Mouse (Mus musculus) kidney, postnatal 0 days (tissue): ENCODE data around the gene Dst. TPM values are rescaled to one million over a fixed set of nuclear protein-coding genes. Genes with fewer than 3 reads are reported as not detected.

Experiments used
- ATAC-seq: fragments of 200-750 bp; cut with Nextera tagmentation; replicated peaks from 2 replicates; pipeline ENCODE4 v1.8.0; 2017; ENCODE audit warnings: low read depth, moderate number of reproducible peaks, moderate TSS enrichment, moderate library complexity; ENCODE audit not compliant: low FRiP score
- DNase-seq: peaks from one replicate; pipeline ENCODE4 v3.0.0-alpha.2; 2016; ENCODE audit warnings: low spot score
- H3K27ac ChIP-seq: fragments of 300-500 bp; sonication (generic); 2 replicates; pipeline ENCODE4 v1.5.1; 2014; ENCODE audit warnings: mild to moderate bottlenecking
- H3K27me3 ChIP-seq: fragments of 300-500 bp; sonication (generic); 2 replicates; pipeline ENCODE4 v1.6.1; 2014; ENCODE audit warnings: low read length, mixed read lengths; ENCODE audit not compliant: insufficient read depth
- H3K36me3 ChIP-seq: fragments of 300-500 bp; sonication (generic); 2 replicates; pipeline ENCODE4 v1.6.1; 2014; ENCODE audit warnings: low read length, mixed read lengths; ENCODE audit not compliant: insufficient read depth
- H3K4me1 ChIP-seq: fragments of 300-500 bp; sonication (generic); replicated peaks from 2 replicates; pipeline ENCODE4 v1.6.1; 2014; ENCODE audit warnings: antibody characterized with exemption, low read length, mixed read lengths; ENCODE audit not compliant: insufficient read depth
- H3K4me2 ChIP-seq: fragments of 300-500 bp; sonication (generic); 2 replicates; pipeline ENCODE4 v1.6.1; 2014; ENCODE audit warnings: mild to moderate bottlenecking, low read length, moderate library complexity, mixed read lengths
- H3K4me3 ChIP-seq: fragments of 300-500 bp; sonication (generic); replicated peaks from 2 replicates; pipeline ENCODE4 v1.5.1; 2014; ENCODE audit warnings: low read depth, low read length
- H3K9ac ChIP-seq: fragments of 300-500 bp; sonication (generic); 2 replicates; pipeline ENCODE4 v1.6.1; 2014; ENCODE audit warnings: low read depth, low read length
- H3K9me3 ChIP-seq: fragments of 300-500 bp; sonication (generic); replicated peaks from 2 replicates; pipeline ENCODE4 v1.6.1; 2016; ENCODE audit warnings: low read length, inconsistent platforms, mixed read lengths
- CTCF ChIP-seq: IDR thresholded peaks from 2 replicates; pipeline ENCODE4 v1.5.1; 2016; ENCODE audit warnings: antibody characterized with exemption, low read depth, mild to moderate bottlenecking, moderate library complexity
- WGBS: fragments of 180-500 bp; shearing (Covaris S2); extraction: QIAGEN DNeasy Blood & Tissue Kit; methylation state at CpG from one replicate; pipeline ENCODE4 v1.1.7; 2014; 5-methylcytosine and 5-hydroxymethylcytosine counted together
- polyA plus RNA-seq: library from polyadenylated mRNA; unstranded; fragments of >200 nt; fragmentation: Nextera tagmentation; extraction: Ambion mirVana; gene quantifications from 2 replicates; pipeline ENCODE4 v1.2.1, GENCODE M21; 2015

Dst gene
- polyA plus RNA-seq, 1 experiment from 2014 or later: 22.4 TPM

- Histone ChIP-seq H3K4me1 (no peaks in the 10 kb centered on the region), H3K27me3 (no peaks in the 10 kb centered on the region), H3K27ac (no peak overlapping the region), H3K9ac (no peak overlapping the region), H3K36me3 (no peaks in the 10 kb centered on the region), H3K4me2 (no peak overlapping the region), H3K4me3 (no peak overlapping the region), H3K9me3 (no peaks in the 10 kb centered on the region)
- DNase-seq (no peak), ATAC-seq (no peak)
- TF ChIP-seq CTCF: no peak
- WGBS: 58% methylated on average over 1 of the region's 1 CpGs
These were observed 125.5 kb downstream of the Dst start for GRCm38 (mm10) chr1:34033478-34033877.

GRCm38 (mm10) chr1:34033958-34034357 lies 125.9 kb downstream of the Dst start:
- Histone ChIP-seq H3K4me1 (no peaks in the 10 kb centered on the region), H3K4me2 (no peak overlapping the region), H3K4me3 (no peak overlapping the region), H3K9me3 (no peaks in the 10 kb centered on the region), H3K9ac (no peak overlapping the region), H3K27me3 (no peaks in the 10 kb centered on the region), H3K36me3 (no peaks in the 10 kb centered on the region), H3K27ac (no peak overlapping the region)
- TF ChIP-seq CTCF: no peak
- DNase-seq (no peak), ATAC-seq (no peak)
- 81% methylated on average over 3 of the region's 3 CpGs for WGBS

DNA sequence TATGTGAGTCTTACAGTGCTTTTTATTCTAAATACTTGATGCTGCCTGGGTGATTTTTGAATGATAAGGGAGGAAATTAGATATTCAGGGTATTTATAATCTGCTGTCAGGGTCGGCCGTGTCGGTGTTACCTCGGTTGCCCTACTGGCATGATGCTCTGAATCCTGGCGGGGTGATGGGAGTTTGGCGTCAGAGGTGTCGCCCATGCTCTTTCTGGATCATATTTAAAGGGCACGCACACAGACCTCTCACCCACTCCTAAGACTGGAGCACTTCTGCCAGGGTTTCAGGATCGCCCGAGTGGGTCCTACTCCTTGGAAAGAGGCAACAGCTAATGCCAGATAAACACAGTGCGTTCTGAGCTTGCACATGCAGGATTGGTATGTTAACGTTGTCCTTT lies 128.1 kb downstream of the Dst start:
- Histone ChIP-seq H3K36me3 (no peaks in the 10 kb centered on the region), H3K4me3 (no peak overlapping the region), H3K27ac (no peak overlapping the region), H3K4me1 (peaks cover 5% of the 10 kb centered on the region; the same call in 1 of the 2 replicates), H3K9ac (no peak overlapping the region), H3K27me3 (no peaks in the 10 kb centered on the region), H3K9me3 (no peaks in the 10 kb centered on the region), H3K4me2 (no peak overlapping the region)
- 63% methylated on average over 12 of the region's 12 CpGs for WGBS
- TF ChIP-seq CTCF: no peak
- ATAC-seq: no peak
- no peak for DNase-seq

DNA sequence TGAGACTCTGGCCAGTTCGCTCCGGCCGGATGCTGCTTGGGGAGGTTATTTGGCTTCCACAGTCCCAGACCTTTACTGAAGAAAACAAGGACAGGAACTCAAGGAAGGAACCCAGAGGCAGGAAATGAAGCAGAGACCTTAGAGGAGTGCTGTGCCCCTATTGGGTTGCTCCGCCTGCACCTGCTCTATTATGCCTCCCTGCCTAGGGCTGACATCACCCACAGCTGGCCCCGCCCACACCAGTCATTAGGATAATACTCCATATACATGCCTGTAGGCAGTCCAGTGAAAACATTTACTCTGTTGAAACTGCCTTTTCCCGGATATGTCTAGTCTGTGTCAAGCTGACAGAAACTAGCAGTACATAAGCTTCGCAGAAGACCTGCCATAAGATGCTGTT lies 130.5 kb downstream of the Dst start:
- no peaks in the 10 kb centered on the region for H3K9me3 ChIP-seq
- no peak for DNase-seq
- H3K9ac ChIP-seq: no peak overlapping the region
- TF ChIP-seq CTCF: no peak
- peaks cover 8% of the 10 kb centered on the region; the same call in 1 of the 2 replicates for H3K4me1 ChIP-seq
- no peaks in the 10 kb centered on the region for H3K36me3 ChIP-seq
- no peak for ATAC-seq
- no peak overlapping the region for H3K27ac ChIP-seq
- H3K4me3 ChIP-seq: no peak overlapping the region
- H3K27me3 ChIP-seq: no peaks in the 10 kb centered on the region
- no peak overlapping the region for H3K4me2 ChIP-seq
- WGBS: 91% methylated on average over 7 of the region's 7 CpGs

DNA sequence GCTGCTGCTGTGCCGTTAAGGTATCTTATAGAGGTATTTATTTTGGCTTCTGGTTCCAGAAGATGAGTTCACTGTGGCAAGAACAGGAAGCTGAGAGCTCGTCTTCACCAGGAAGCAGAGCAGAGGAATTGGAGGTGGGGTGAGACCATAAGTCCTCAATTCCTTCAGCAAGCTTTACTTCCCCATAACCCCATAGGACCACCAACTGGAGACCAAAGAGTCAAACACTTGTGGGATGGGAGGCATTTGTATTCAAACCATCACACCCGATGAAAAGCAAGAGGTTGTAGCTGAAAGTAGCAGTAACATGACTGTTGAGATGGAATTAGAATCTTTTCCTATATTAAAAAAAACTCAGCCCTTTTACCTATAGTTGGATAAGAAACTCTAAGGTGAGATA lies 132.0 kb downstream of the Dst start:
- H3K36me3 ChIP-seq: no peaks in the 10 kb centered on the region
- no peaks in the 10 kb centered on the region for H3K9me3 ChIP-seq
- H3K9ac ChIP-seq: no peak overlapping the region
- DNase-seq: no peak
- no peak overlapping the region for H3K4me3 ChIP-seq
- 35% methylated on average over 3 of the region's 3 CpGs for WGBS
- H3K27ac ChIP-seq: no peak overlapping the region
- peaks cover 8% of the 10 kb centered on the region; the same call in 1 of the 2 replicates for H3K4me1 ChIP-seq
- no peak for ATAC-seq
- no peaks in the 10 kb centered on the region for H3K27me3 ChIP-seq
- no peak for TF ChIP-seq CTCF
- no peak overlapping the region for H3K4me2 ChIP-seq

DNA sequence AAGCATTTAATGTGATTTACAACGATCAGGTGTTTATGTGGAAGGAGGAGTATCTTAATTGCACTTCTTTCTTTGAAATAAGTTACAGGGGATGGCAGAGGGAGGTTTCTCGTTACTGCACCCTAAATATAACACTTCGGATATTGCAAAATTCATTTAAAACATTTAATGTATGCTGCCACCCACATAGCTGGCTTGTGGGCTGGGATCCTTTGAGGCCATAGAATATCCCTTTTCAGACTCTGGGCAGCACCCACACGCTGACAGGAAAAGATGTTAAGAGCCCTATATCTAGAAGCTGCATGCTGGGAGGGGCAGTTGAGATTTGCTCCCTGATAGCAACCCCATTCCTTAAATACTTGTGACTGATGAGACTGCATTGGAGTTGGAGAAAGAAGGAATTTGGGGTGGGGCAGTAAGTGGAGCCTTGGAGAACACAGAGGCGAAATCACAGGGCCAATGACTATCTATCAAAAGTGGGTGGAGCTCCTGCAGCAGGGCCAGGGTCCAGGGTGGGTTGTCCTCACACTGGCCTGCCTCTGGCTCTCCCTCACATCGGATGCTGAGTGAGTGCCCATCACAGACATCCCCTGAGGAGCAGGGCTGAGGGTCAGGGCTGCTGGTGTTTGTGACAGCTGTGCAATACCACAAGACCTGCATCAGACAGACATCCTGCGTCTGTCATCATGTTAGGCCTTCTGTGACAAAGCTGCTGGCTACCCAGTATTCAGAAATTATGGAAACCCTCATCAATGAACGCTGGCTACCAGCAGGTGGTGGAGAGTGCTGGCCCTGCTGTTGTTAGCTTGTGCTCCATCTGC lies 133.1 kb downstream of the Dst start:
- no peaks in the 10 kb centered on the region for H3K27me3 ChIP-seq
- ATAC-seq (0 out of 2 replicates have a peak, but pooled peaks have one; percentile 46), DNase-seq (peak; percentile 68)
- H3K27ac ChIP-seq: no peak overlapping the region
- no peak overlapping the region for H3K4me2 ChIP-seq
- peak; percentile 14; the same call in 1 of the 2 replicates for TF ChIP-seq CTCF
- 26% methylated on average over 8 of the region's 8 CpGs for WGBS
- H3K9me3 ChIP-seq: no peaks in the 10 kb centered on the region
- peaks cover 8% of the 10 kb centered on the region; the same call in 1 of the 2 replicates for H3K4me1 ChIP-seq
- no peaks in the 10 kb centered on the region for H3K36me3 ChIP-seq
- no peak overlapping the region for H3K9ac ChIP-seq
- H3K4me3 ChIP-seq: no peak overlapping the region

DNA sequence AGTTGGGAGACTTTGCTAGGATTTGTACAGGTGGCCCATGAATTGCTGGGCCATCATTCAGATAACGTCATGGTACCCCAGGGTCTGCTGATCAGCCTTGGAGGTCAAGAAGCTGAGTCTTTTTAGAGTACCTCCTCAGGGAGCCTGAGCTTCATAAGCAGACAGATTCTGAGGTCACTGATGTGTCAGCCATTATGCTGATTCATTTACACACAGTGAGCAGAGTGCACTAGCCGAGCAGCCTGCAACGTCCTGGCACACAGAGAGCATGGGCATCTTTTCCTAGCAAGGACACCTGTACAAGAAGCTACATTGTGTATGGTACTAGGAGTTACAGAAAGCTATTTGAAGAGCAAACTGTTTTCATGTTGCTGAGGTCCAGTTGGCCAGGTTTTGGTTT lies 134.3 kb downstream of the Dst start:
- WGBS: 62% methylated on average over 3 of the region's 3 CpGs
- H3K27me3 ChIP-seq: no peaks in the 10 kb centered on the region

More for the DNA sequence above, 134.3 kb downstream of the Dst start:
- ATAC-seq: no peak
- no peak for TF ChIP-seq CTCF
- no peaks in the 10 kb centered on the region for H3K36me3 ChIP-seq
- no peaks in the 10 kb centered on the region for H3K9me3 ChIP-seq
- no peak overlapping the region for H3K4me2 ChIP-seq
- no peak overlapping the region for H3K9ac ChIP-seq
- H3K4me3 ChIP-seq: no peak overlapping the region
- no peak for DNase-seq
- peaks cover 8% of the 10 kb centered on the region; the same call in 1 of the 2 replicates for H3K4me1 ChIP-seq
- no peak overlapping the region for H3K27ac ChIP-seq
